Mouse (Mus musculus): ENCODE data around the gene Psma6.

GRCm38 (mm10) chr12:55435080-55435479, 51.1 kb downstream of the Psma6 start:
- TF ChIP-seq CTCF (IDR thresholded peaks at IDR 0.05) (no peak), POLR2A (IDR thresholded peaks at IDR 0.05; ENCODE audit: insufficient read depth, low read depth, low read length) (no peak), EP300 (IDR thresholded peaks at IDR 0.05; ENCODE audit: insufficient read depth, low read depth, low read length) (no peak)
